Mouse (Mus musculus) retina, adult 2 months (tissue): Measurements from ENCODE around the gene Gm15023.
"Not testable (repeated sequence)": the region's sequence is repeated elsewhere in the genome, so short reads cannot be mapped to it uniquely, and the experiment has no call there.

Experiments
- DNase-seq: peaks from one replicate; pipeline ENCODE4 v3.0.0-alpha.2; 2012; ENCODE audit warnings: low read depth, low spot score

Gm15023 gene

DNA sequence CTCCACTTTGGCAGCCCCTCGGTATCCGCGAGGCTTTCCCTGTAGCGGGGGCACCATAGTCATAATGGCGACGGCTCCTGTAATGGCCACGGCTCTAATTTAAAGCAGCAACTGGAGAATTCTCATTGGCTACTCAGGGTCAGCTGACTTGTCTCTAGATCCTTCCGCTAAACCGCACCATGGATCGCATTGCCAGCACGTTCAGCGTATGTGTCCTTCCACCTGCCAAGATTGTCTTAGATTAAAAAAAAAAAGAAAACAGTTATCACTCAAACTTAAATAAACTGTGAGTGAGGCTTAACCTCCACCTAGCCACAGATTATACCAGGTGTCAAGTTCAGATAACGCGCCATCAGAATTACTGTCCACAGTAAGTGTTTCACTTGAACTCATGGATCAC lies at the start of gene Gm15023:
Gm15023 (minus strand) TSS at position 101 of the 400 bp plus-strand sequence.
- not testable (repeated sequence) for DNase-seq

DNA sequence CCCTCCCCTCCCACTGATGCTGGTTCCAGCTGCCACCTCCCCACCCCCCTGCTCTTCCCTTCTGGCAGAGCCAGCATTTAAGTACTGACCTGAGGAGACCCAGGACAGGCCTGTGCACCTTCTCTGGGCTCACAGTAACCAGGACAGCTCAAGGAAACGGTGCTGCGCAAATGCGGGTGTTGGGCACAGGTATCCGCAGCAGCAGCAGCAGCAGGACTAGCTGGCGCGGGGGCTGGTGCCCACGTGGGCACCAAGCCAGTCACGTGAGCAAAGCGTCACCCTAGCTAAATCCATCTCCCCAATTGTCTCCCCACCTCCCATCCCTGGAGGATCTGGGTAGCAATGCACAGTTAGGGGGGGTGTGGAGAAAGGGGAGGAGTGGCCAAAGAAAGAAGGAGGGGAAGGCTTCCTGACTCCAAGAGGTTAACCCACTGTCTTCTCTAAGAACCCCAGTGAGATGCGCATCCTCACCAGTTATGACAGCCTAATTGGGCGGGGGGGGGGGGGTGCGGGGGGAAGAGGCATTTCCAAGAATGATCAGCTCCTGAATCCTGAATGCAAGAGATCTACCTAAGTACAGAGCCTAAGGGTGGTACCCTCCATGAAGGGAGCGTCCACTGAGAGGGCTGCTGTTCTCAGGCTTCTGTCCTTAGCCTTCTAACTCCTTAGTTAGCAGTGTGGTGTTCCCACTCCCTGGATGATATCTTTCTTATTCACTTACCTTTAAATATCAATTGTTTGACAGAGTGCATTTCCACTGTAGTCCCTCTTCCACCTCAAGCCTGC lies 33.2 kb upstream of the Gm15023 start, which contains the start of gene Tceal6:
Tceal6 (minus strand) TSS at position 252 of the 786 bp plus-strand sequence.
- peak; percentile 25 for DNase-seq

DNA sequence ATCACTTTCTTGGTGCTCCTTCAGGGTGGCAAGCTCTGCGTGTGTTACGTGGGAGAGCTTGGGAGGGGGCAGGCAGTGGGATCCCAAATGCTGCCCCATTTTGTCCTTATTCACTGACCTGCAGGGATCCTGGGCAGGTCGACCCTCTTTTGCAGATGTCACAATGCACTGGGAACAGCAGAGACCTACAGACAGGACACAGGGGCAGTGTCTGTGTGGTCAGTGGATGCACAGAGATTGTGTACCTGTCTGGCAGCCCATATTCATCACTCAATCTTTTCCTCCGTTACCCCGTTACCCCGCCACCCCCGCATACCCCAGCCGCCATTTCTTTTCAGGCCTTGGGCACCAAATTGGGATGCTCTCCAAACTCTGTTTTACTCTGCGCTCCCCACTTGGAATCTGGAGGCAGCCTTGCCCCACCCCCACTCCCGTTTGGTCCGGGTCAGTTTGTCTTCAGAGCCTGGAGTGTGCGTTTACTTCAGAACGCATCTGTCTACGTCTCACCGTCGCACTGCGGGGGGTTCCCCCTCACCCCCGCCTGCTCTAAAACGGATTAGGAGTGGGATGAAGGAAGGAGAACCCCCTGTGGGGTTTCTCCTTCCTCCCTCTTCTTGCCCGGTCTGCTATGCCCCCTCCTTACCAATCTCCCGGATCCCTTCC lies 32.5 kb upstream of the Gm15023 start:
- DNase-seq, result not testable (repeated sequence)

DNA sequence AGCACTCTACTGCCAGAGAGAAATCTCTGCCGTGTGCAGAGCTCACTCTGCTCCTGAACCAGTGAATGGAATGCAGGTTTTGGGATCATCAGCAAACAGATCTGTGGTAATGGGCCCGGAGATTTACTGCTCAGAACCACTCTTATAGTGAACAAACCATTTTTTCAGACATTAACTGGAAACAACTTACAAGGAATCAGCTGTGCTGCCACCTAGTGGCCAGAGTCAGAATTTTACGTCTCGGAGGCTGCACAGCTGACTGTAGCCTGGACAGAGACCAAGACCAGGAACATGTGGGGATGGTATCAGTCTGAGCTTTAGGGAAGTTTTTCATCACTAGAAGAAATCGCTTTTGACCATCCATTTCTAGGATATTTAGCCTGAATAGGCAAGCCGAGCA lies 12.5 kb upstream of the Gm15023 start:
- DNase-seq, result not testable (repeated sequence)

DNA sequence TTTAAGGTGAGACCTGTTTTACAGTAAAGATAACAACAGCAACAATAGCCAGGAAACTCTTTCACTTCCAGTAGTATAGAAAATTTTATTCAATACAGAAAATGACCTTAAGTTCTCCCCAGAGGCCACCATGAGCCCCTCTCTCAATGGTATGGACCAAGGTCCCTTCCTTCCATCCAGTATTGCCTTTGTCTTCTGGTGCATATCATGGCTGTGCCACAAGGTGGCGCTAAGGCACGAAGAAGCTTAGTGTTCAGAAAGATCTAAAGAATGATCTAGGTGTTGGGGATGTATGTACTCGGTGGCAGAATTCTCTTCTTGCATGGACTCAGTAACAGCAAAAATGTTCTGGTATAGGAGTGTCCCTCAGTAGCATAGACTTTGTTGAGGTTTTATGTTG lies 11.2 kb upstream of the Gm15023 start:
- not testable (repeated sequence) for DNase-seq
